Mouse (Mus musculus) monocyte, adult 59 days (primary cell): Measurements from ENCODE around the gene Defb47. TPM values are rescaled to one million over a fixed set of nuclear protein-coding genes. Genes with fewer than 3 reads are reported as not detected.

Experiments used
- total RNA-seq, 2 experiments: library from RNA; stranded (reverse); gene quantifications; one replicate each; pipeline ENCODE4 v1.2.4; 2023

Gene Defb47
- total RNA-seq = not detected

GRCm38 (mm10) chr14:62997777-62998176 lies at the start of gene Defb47:
TSS of gene Defb47 (plus strand) at chr14:62998077.

GRCm38 (mm10) chr14:62984410-62984809 lies 13.5 kb upstream of the Defb47 start, which contains the start of gene Defb48:
TSS of gene Defb48 (minus strand) at chr14:62984510.

GRCm38 (mm10) chr14:63011471-63011870 lies 13.6 kb downstream of the Defb47 start, which contains the start of gene Defb43:
TSS of gene Defb43 (plus strand) at chr14:63011771.

GRCm38 (mm10) chr14:63046691-63047090 lies 48.8 kb downstream of the Defb47 start, which contains the start of gene Defb42:
TSS of gene Defb42 (plus strand) at chr14:63046991.

GRCm38 (mm10) chr14:63049910-63050370 lies 52.1 kb downstream of the Defb47 start, which contains the start of gene Defb30:
TSS of gene Defb30 (minus strand) at chr14:63049960.

Other genes starting within 250 kb of the Defb47 start
- 10 to 100 TPM; 47.2 to 61.1 TPM for gene Ints6, start 236.9 kb upstream of the Defb47 start, total RNA-seq
- gene Wdfy2, start 160.4 kb upstream of the Defb47 start, total RNA-seq = 10 to 100 TPM; 67.6 to 72.3 TPM
- gene Defb48, start 13.6 kb upstream of the Defb47 start, total RNA-seq = not detected
- not detected for gene Defb43, start 13.7 kb downstream of the Defb47 start, total RNA-seq
- not detected for gene Defb42, start 48.9 kb downstream of the Defb47 start, total RNA-seq
- not detected for gene Defb30, start 51.9 kb downstream of the Defb47 start, total RNA-seq